Mouse (Mus musculus): ENCODE measurements at regions not wholly inside any gene's neighbourhood (a gene's known extent, or its start where the extent isn't known, plus 50 kb on each side); places are given as distances from the start of the nearest gene placed in this dataset.

GRCm38 (mm10) chr2:30525295-30525694 lies 51.3 kb upstream of the Ier5l start:
- DNase-seq: no peak

GRCm38 (mm10) chr2:30525831-30526230 lies 51.8 kb upstream of the Ier5l start:
- no peak for DNase-seq

- DNase-seq: no peak
These were observed 53.5 kb upstream of the Ier5l start for GRCm38 (mm10) chr2:30527495-30527894.

GRCm38 (mm10) chr2:30532948-30533347 lies 58.9 kb upstream of the Ier5l start:
- DNase-seq: no peak

GRCm38 (mm10) chr2:30533367-30533766 lies 59.3 kb upstream of the Ier5l start:
- no peak for DNase-seq

GRCm38 (mm10) chr2:30534485-30534884 lies 60.4 kb upstream of the Cstad start:
- no peak for DNase-seq

- no peak for DNase-seq
These were observed 55.5 kb upstream of the Cstad start for GRCm38 (mm10) chr2:30539305-30539704.

- no peak for DNase-seq
These were observed 53.3 kb upstream of the Cstad start for GRCm38 (mm10) chr2:30541541-30541940.

GRCm38 (mm10) chr2:30544782-30545435 lies 49.9 kb upstream of the Cstad start:
- DNase-seq: peak; percentile 94

Data from lung, postnatal 36 days (tissue).